In genomic region chrX:8085611-8086010, GRCm38 (mm10) we compare ENCODE assay signal across 24 mouse cellular contexts. TPM values are rescaled to one million over a fixed set of nuclear protein-coding genes. Genes with fewer than 3 reads are reported as not detected.
DNase-seq lines count a peak whose midpoint lies in the region; ATAC-seq and TF ChIP-seq lines count a peak whose summit lies in the region.
"Had no signal": no experiment of that assay in that cellular context is flagged by ENCODE, and none has a peak within 500 bp of the region (broad histone marks: within the 10 kb centered on the region; RNA-seq: fewer than 3 reads in every experiment).

No protein-coding gene starts in this region.

- no peak overlapping the region for H3K4me3 ChIP-seq in C2C12 (ENCODE audit: insufficient read depth, poor library complexity, severe bottlenecking)
- H3K4me3 ChIP-seq in MEL (ENCODE audit: control insufficient read depth in 1 of 2, insufficient read depth in 1 of 2, low read depth in 2 of 2, low read length in 2 of 2): no peak overlapping the region
- H3K4me3 ChIP-seq in myocyte: no peak overlapping the region
- no peak overlapping the region for H3K4me3 ChIP-seq in forebrain, embryonic 14.5 days (ENCODE audit: low read depth, low read length)

- no peaks in the 10 kb centered on the region for H3K79me3 ChIP-seq in C2C12 (ENCODE audit: low read depth)

- no peak for TF ChIP-seq EP300 in MEL (IDR thresholded peaks at IDR 0.05; ENCODE audit: low read depth in 1 of 2, low read length in 2 of 2)

- no peaks in the 10 kb centered on the region for H3K9me3 ChIP-seq in MEL (replicated peaks; ENCODE audit: insufficient read depth, low read length)
- no peaks in the 10 kb centered on the region for H3K9me3 ChIP-seq in forebrain, embryonic 14.5 days (replicated peaks; ENCODE audit: control insufficient read depth, low read length)
- H3K9me3 ChIP-seq: G1E had no signal

- H3K27me3 ChIP-seq in C2C12 (ENCODE audit: control insufficient read depth, insufficient read depth, insufficient read length): no peaks in the 10 kb centered on the region
- no peaks in the 10 kb centered on the region for H3K27me3 ChIP-seq in MEL (ENCODE audit: control insufficient read depth in 1 of 2, insufficient read depth in 2 of 2, low read length in 2 of 2)
- H3K27me3 ChIP-seq in myocyte (ENCODE audit: control insufficient read depth, insufficient read depth, insufficient read length): no peaks in the 10 kb centered on the region
- no peaks in the 10 kb centered on the region for H3K27me3 ChIP-seq in forebrain, embryonic 14.5 days (replicated peaks; ENCODE audit: control insufficient read depth, insufficient read depth, low read length)
- H3K27me3 ChIP-seq: CH12.LX had no signal

- TF ChIP-seq POLR2A in MEL (IDR thresholded peaks at IDR 0.05; ENCODE audit: control insufficient read depth in 1 of 2, insufficient read depth in 1 of 2, low read depth in 1 of 2, low read length in 2 of 2, poor library complexity in 1 of 2): no peak
- TF ChIP-seq POLR2A in myocyte (IDR thresholded peaks at IDR 0.05; ENCODE audit: insufficient read length, low read depth): no peak

- peak overlapping the region; percentile 35 for H3K4me2 ChIP-seq in myocyte (ENCODE audit: low read depth)
- no peak overlapping the region for H3K4me2 ChIP-seq in forebrain, embryonic 14.5 days (ENCODE audit: low read length)

- DNase-seq in testis, postnatal 10 days (ENCODE audit: low spot score): peak; percentile 42
- no peak for DNase-seq in testis, postnatal 14 days (ENCODE audit: low spot score)
- no peak for DNase-seq in MEL (ENCODE audit: low read depth, low spot score)
- DNase-seq in forebrain, embryonic 14.5 days (ENCODE audit: low spot score): no peak
- DNase-seq in cerebellum, postnatal 14 days: no peak
- no peak for DNase-seq in retina, postnatal 1 day
- DNase-seq: adrenal gland, adult 2 months; adrenal gland, adult 8-10 months; adrenal gland, postnatal 10 days; adrenal gland, postnatal 14 days; adrenal gland, postnatal 25 days; adrenal gland, postnatal 36 days; B cell, adult 2 months; cerebellum, adult 11 months; cerebellum, adult 11-12 months; cerebellum, adult 18-20 months; cerebellum, adult 2 months had no signal

- H3K36me3 ChIP-seq in C2C12 (ENCODE audit: control insufficient read depth, insufficient read depth) (no peaks in the 10 kb centered on the region), MEL (ENCODE audit: control insufficient read depth in 1 of 2, insufficient read depth in 2 of 2, low read length in 2 of 2) (peaks cover 12 to 21% of the 10 kb centered on the region in 2 experiments), myocyte (ENCODE audit: control insufficient read depth, insufficient read depth) (no peaks in the 10 kb centered on the region)
- no peaks in the 10 kb centered on the region for H3K36me3 ChIP-seq in forebrain, embryonic 14.5 days (ENCODE audit: control insufficient read depth, insufficient read depth, low read length)

- no peak for TF ChIP-seq RAD21 in MEL (IDR thresholded peaks at IDR 0.05; ENCODE audit: low read depth, low read length)

- TF ChIP-seq CTCF in C2C12 (IDR thresholded peaks at IDR 0.05; ENCODE audit: control insufficient read depth, insufficient read depth, insufficient read length) (no peak), MEL (IDR thresholded peaks at IDR 0.05 in 2 of 3, conservative IDR thresholded peaks at IDR 0.05 in 1 of 3; ENCODE audit: control insufficient read depth in 1 of 3, insufficient read depth in 1 of 3, low read depth in 2 of 3, low read length in 3 of 3, poor library complexity in 1 of 3, severe bottlenecking in 1 of 3) (no peak)

- H3K79me2 ChIP-seq in C2C12 (ENCODE audit: control insufficient read depth, insufficient read depth) (no peaks in the 10 kb centered on the region), MEL (ENCODE audit: control insufficient read depth, insufficient read depth, low read length, poor library complexity) (peaks cover 21% of the 10 kb centered on the region), myocyte (ENCODE audit: control insufficient read depth, insufficient read depth) (no peaks in the 10 kb centered on the region)

- H3K4me1 ChIP-seq in MEL (ENCODE audit: control insufficient read depth in 1 of 2, insufficient read depth in 2 of 2, low read length in 2 of 2): peaks cover 0 to 22% of the 10 kb centered on the region in 2 experiments; a peak in 3 of 4 replicates
- no peaks in the 10 kb centered on the region for H3K4me1 ChIP-seq in forebrain, embryonic 14.5 days (ENCODE audit: control insufficient read depth, insufficient read depth, low read length)

- WGBS in forebrain, embryonic 14.5 days: 89% methylated on average over 8 of the region's 8 CpGs

- no peak overlapping the region for H3K27ac ChIP-seq in MEL (ENCODE audit: control insufficient read depth, low read depth, low read length)
- H3K27ac ChIP-seq in forebrain, embryonic 14.5 days (ENCODE audit: low read depth, low read length): no peak overlapping the region

- H3ac ChIP-seq in C2C12 (ENCODE audit: control insufficient read depth, insufficient read length, low read depth) (peak overlapping the region; percentile 49), myocyte (ENCODE audit: control insufficient read depth, insufficient read length) (no peak overlapping the region)

- ATAC-seq in forebrain, embryonic 14.5 days: no peak
- ATAC-seq: activated CD4-positive, CD25-positive, alpha-beta regulatory T cell, adult 4 months; CD4-positive, CD25-positive, alpha-beta regulatory T cell, adult 4 months; Patski had no signal

- H3K9ac ChIP-seq in MEL (ENCODE audit: control insufficient read depth, low read depth, low read length, poor library complexity, severe bottlenecking): no peak overlapping the region
- H3K9ac ChIP-seq in forebrain, embryonic 14.5 days (ENCODE audit: low read length): no peak overlapping the region

TF ChIP-seq in C2C12, 6 proteins besides CTCF, POLR2A, EP300 and RAD21:
- TF ChIP-seq MYOD1 (IDR thresholded peaks at IDR 0.05; ENCODE audit: control insufficient read depth, insufficient read length, low read depth): no peak
- no peak for TF ChIP-seq USF1 (IDR thresholded peaks at IDR 0.05; ENCODE audit: low read depth)
- no peak for TF ChIP-seq FOSL1 (IDR thresholded peaks at IDR 0.05; ENCODE audit: insufficient read depth, low read length, poor library complexity, severe bottlenecking)
- no peak for TF ChIP-seq CEBPB (IDR thresholded peaks at IDR 0.05; ENCODE audit: low read depth)
- TF ChIP-seq MYOG (IDR thresholded peaks at IDR 0.05; ENCODE audit: control insufficient read depth, extremely low read depth, insufficient read length): no peak
- no peak for TF ChIP-seq MAX (IDR thresholded peaks at IDR 0.05)

TF ChIP-seq in MEL, 35 proteins besides CTCF, POLR2A, EP300 and RAD21:
- TF ChIP-seq GATA1 (IDR thresholded peaks at IDR 0.05; ENCODE audit: low read depth, low read length) (0 out of 2 replicates have a peak, but pooled peaks have one; percentile 27), CHD2 (IDR thresholded peaks at IDR 0.05; ENCODE audit: low read length) (no peak)

TF ChIP-seq in myocyte, 11 proteins besides CTCF, POLR2A, EP300 and RAD21:
- TF ChIP-seq TCF12 (IDR thresholded peaks at IDR 0.05; ENCODE audit: insufficient read depth, poor library complexity, severe bottlenecking) (no peak), SRF (IDR thresholded peaks at IDR 0.05; ENCODE audit: control insufficient read depth, insufficient read length, low read depth) (no peak), POLR2AphosphoS2 (IDR thresholded peaks at IDR 0.05; ENCODE audit: insufficient read length, low read depth) (no peak), MYOG (IDR thresholded peaks at IDR 0.05; ENCODE audit: control insufficient read depth in 1 of 3, insufficient read depth in 1 of 3, insufficient read length in 2 of 3, low read depth in 2 of 3) (no peak)

RNA-seq across cellular contexts. Expression of gene Was, which starts 4.7 kb away (rescaled TPM):
- 0.74 TPM for polyA plus RNA-seq in C2C12 (2012; fragmentation: generic; extraction: Trizol)
- 133 and 146 TPM in 2 replicates for total RNA-seq in MEL (2012; rRNA removed)
- 100 to 1,000 TPM in 1 of 2 experiments, not detected in 1; 167 TPM for polyA plus RNA-seq in MEL (2012; ENCODE audit: insufficient read depth in 1 of 2, insufficient read length in 2 of 2, low read depth in 1 of 2, low replicate concordance in 2 of 2, missing spikeins in 1 of 2)
- 0.19 TPM for polyA plus RNA-seq in myocyte (2012; fragmentation: generic; extraction: Trizol)
- polyA plus RNA-seq in forebrain, embryonic 14.5 days (2014; fragmentation: Nextera tagmentation; extraction: Ambion mirVana): 0.15 and 0.33 TPM in 2 replicates

RNA-seq across cellular contexts. Expression of gene Suv39h1, which starts 11.1 kb away (rescaled TPM):
- polyA plus RNA-seq in C2C12 (2012; fragmentation: generic; extraction: Trizol) (106 TPM), MEL (2012; ENCODE audit: insufficient read depth in 1 of 2, insufficient read length in 2 of 2, low read depth in 1 of 2, low replicate concordance in 2 of 2, missing spikeins in 1 of 2) (100 to 1,000 TPM; 122 to 129 TPM), myocyte (2012; fragmentation: generic; extraction: Trizol) (16.0 TPM)
- total RNA-seq in MEL (2012; rRNA removed): 103 and 104 TPM in 2 replicates
- polyA plus RNA-seq in forebrain, embryonic 14.5 days (2014; fragmentation: Nextera tagmentation; extraction: Ambion mirVana): 42.8 and 47.7 TPM in 2 replicates

RNA-seq across cellular contexts. Expression of gene Wdr13, which starts 47.1 kb away (rescaled TPM):
- polyA plus RNA-seq in C2C12 (2012; fragmentation: generic; extraction: Trizol) (11.1 TPM), MEL (2012; ENCODE audit: insufficient read depth in 1 of 2, insufficient read length in 2 of 2, low read depth in 1 of 2, low replicate concordance in 2 of 2, missing spikeins in 1 of 2) (10 to 100 TPM in 1 of 2 experiments, not detected in 1; 46.8 TPM), myocyte (2012; fragmentation: generic; extraction: Trizol) (16.1 TPM)
- total RNA-seq in MEL (2012; rRNA removed): 23.8 and 29.6 TPM in 2 replicates
- polyA plus RNA-seq in forebrain, embryonic 14.5 days (2014; fragmentation: Nextera tagmentation; extraction: Ambion mirVana): 35.2 and 43.2 TPM in 2 replicates
